Mouse (Mus musculus) left cerebral cortex, postnatal 14 days (tissue): ENCODE results near the gene Gm10192. TPM values are rescaled to one million over a fixed set of nuclear protein-coding genes. Genes with fewer than 3 reads are reported as not detected.
A peak's percentile ranks its signal among the peaks of the same experiment; 100 is the strongest.
"Not testable (repeated sequence)": the region's sequence is repeated elsewhere in the genome, so short reads cannot be mapped to it uniquely, and the experiment has no call there.

Experiments used
- DNase-seq, 2 experiments: peaks; one replicate each; pipeline ENCODE4 v3.0.0; 2021 to 2022; ENCODE audit warnings: low spot score in 2 of 2, mixed read lengths in 1 of 2
- intact Hi-C: fragments of 180-260 bp; cut with DNase I; formaldehyde crosslinking; loops from one replicate; pipeline ENCODE4 v1.15.1; 2025
- long read RNA-seq, 2 experiments: library from polyadenylated mRNA; stranded (forward); transcript quantifications; one replicate each; pipeline ENCODE4 v2.0.0; 2021
- total RNA-seq, 2 experiments: library from RNA; stranded (reverse); gene quantifications; 2 replicates each; pipeline ENCODE4 v1.2.3; 2021

Gm10192 gene
- not detected for total RNA-seq
- long read RNA-seq, experiment 1, result 0 reads
- long read RNA-seq, experiment 2, result 0 reads

DNA sequence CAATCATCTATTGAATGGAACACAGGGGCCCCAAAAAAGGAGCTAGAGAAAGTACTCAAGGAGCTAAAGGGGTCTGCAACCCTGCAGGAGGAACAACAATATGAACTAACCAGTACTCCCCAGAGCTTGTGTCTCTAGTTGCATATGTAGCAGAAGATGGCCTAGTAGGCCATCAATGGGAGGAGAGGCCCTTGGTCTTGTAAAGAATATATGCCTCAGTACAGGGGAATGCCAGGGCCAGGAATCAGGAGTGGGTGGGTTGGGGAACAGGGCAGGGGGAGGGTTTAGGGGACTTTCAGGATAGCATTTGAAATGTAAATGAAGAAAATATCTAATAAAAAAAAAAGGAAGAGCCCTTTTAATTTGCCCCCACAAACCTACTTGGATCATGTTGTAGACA, at the start of gene Gm10192:
TSS of gene Gm10192 (minus strand) at position 101 of the 400 bp plus-strand sequence.
- intact Hi-C loops, DNase-seq: not testable (repeated sequence)

DNA sequence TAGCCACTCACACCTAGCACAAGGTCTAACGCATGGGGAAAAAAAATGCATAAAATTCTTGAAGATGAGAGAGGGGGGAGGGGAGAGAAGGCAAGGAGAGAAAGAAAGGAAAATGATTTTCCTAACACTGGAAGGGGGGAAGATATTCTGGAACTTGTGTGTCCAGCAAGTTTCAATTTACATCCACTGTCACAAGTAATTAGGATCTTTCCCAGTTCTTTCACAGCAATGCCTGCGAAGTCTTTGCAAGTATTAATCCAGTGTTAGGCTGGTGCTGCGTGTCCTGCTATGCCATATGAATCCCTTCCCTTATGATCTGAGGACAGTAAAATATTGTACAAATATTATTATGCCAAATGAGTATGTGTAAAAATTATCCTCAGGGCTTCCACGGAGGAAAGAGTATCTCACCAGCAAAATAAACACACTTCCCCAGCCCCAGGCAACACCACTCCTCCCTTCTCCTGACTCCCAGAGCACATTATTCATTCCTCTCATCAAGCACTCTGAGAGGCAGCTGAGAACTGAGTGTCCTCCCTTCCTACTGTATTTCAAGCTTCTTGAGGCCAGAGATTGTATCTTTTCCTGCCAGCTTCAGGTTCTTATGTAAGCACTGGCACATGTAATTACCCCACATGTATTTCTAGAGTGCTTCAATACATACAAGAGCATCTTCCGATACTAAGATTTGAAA, 47.6 kb upstream of the Gm10192 start:
- no peak for DNase-seq
- intact Hi-C loops, result no loop called here

DNA sequence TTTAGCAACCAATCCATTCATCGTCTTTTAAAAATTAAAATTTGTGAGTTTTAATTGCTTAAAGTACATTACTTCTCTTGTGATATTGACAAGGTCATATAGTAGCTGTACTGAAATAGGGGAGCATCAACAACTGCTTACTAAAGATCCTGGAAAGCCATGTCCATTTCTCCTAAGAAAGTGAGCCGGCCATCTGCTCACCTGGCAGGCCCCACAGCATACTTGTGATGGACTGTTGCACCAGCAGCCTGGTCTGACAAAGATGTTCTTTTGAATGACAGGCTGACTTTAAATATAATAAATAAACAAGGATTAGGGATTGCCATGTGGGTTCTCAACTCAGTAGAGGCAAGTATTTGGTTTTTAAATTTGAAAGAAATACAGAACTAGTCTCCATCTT, 36.7 kb upstream of the Gm10192 start:
- intact Hi-C loops, result no loop called here
- DNase-seq, result no peak

DNA sequence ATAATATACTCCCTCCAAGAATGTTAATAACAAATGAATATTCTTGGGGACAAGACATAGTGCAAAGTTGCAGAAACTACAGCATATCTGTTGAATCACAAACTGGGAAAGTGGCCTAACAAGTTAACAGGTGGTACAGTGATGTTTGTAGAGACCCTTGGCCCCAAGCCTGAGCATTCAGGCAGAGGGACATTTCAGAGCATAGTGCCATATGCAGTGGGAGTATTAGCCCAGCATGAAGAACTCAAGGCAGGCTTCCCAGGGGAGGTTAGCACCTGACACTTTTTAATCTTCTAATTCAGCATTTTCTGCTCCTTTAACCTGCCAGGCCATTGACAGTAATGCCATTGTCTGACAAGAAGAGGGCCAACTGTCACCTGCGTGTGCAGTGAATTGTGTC, 34.9 kb upstream of the Gm10192 start:
- DNase-seq, result no peak
- intact Hi-C loops, result no loop called here

DNA sequence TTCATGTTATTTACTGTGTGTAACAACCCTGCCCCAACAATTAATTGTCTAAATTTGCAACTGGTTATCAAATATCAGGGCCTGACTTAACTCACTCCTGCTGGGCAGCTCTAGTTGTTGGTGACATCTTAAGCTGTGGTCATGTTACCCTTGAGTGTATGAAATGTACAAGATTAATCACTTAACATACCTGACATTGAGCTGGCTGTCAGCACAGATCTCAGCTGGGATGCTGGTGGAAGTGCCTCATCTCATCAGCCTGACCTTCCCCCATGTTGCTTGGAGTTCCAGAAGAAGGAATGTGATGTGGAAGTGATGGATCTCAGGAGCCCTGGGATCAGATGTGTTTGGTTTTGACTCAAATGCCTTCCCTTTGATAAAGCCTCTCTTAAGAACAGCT, 29.5 kb upstream of the Gm10192 start:
- intact Hi-C loops, result no loop called here
- no peak for DNase-seq

DNA sequence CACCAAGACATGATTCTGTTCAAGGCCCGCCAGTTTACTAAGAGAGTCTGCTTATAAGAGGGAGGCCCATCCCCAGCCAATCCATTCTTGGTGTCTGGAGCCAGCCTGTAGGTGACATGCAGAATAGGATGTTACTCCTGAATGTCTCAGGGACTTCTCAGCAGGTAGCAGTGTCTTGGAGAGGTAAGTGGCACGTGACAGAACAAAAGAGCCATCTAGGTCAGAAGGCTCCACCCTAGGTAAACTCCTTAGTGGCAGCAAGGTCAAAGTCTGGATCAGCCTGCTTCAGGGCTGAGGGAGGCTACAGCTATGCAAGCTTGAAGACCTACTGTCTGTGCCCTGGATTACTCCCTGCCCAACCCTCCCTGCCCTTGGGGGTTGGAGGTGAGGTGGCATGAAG, 20.0 kb upstream of the Gm10192 start:
- DNase-seq, intact Hi-C loops: not testable (repeated sequence)

DNA sequence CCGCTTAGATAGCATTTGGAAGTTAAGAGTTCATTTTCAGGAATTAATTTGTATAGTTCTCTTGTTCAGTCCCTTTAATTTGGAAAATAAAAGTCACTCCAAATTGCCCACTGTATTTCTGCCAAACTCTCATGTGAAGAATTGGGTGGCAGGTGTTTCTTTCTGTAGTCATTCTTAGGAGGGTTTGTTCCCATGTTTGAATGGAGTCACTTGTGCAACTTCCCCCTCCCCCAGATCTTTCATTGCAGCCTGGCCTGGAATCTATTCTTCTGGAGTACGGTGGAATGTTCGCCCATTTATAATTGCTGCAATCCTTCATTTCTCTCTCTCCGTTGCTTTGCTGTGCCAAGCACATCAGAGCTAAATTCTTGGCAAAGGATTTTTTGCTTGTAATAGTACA, 10.2 kb upstream of the Gm10192 start:
- intact Hi-C loops, result no loop called here
- DNase-seq, result peak; percentile 4 to 50

DNA sequence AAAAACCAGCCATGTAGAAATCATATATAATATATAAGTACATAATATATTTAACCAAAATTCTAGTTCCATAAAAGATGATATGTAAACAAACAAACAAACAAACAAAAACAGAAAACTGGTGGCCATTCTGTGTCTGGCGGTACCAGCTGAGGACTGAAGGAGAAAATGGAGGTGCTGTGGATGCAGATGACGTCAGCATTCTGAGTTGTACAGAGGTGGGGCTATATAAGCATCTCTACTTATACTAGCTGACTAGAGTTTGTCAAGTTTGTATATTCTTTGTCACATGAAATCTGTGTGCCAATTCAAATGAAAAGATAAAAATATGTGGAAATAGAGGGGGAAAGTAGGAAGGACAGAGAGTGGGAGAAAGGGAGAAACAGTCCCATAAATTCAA, 9.6 kb upstream of the Gm10192 start:
- no peak for DNase-seq
- intact Hi-C loops, result no loop called here

DNA sequence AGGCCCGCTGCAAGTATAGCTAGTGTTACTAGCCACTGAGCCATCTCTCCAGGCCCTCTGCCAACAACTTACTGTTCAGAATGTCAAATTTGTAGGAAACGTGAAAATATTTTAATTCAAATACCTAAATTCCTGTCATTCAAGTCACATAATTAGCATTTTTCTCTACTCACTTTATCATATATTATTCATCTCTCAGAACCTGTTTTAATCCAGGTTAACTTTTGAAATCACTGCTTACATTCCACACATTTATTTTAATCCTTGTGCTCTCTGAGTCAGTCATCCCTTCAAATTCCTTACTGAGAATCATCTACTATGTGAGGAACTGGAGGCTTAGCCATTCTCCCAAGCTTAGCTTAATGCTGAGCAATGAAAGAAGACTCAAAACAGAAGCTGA, 2.6 kb downstream of the Gm10192 start:
- intact Hi-C loops, result no loop called here
- DNase-seq, result no peak

DNA sequence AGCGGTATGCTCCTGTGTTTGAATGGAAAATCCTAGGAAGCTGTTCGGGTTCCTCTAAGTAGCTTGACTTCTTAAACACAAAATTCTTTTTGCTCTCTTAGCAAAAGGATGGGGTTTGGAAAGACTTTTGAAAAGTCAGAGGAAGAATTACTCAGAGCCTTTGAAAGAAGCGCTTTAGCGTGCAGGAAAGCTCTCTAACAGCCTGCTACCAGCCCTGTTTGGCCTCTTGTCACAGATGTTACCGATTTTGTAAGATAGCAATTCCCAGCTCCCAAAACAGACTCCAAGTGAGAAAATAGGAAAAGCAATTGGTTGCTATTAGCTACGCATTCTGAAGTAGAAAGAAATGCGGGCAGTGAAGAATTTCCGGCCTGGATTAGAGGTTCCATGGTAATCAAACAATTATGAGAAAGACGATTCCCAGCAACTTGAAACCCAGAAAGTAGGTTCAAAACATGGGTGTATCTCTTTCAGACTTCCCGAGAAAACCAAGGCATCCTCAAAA, 26.1 kb downstream of the Gm10192 start:
- intact Hi-C loops, result no loop called here
- peak in 1 of 2 experiments; percentile 3 for DNase-seq

DNA sequence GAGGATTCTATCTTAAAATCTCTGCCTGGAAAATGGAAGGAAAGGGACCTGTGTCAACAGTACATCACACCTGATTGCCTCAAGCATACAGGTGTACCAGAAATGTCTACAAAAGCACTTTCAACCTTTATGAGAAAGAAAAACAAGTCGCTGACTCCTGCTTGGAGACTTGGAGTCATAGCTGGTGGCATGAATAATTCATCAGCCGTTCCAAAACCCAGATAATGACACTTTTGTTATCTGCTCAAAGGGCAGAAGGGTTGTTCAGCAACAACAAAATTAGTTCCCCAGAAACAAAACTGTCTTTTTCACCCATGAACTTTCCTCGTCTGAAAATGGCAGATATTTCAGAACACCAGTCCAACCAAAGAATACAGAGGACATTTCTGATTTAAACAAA, 26.9 kb downstream of the Gm10192 start:
- DNase-seq, result no peak
- intact Hi-C loops, result no loop called here

DNA sequence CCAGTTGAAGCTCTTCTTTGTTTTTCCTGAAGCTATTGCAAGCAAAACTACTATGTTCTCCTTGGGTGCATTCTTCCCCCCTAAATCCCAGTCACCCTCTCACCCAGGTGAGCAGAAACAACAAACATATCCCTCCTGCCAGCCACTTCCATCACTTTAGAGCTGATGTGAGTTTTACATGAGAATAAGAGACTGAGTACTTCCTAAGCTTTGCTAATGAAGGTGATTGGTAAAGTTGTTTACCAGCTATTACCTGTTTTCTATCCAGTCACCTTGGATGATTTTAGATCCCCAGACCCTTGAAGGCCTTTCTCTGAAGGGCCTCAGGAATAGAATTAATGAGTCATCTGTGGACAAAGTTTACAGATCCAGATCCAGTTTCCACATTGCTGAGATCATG, 29.4 kb downstream of the Gm10192 start:
- intact Hi-C loops, result no loop called here
- no peak for DNase-seq

DNA sequence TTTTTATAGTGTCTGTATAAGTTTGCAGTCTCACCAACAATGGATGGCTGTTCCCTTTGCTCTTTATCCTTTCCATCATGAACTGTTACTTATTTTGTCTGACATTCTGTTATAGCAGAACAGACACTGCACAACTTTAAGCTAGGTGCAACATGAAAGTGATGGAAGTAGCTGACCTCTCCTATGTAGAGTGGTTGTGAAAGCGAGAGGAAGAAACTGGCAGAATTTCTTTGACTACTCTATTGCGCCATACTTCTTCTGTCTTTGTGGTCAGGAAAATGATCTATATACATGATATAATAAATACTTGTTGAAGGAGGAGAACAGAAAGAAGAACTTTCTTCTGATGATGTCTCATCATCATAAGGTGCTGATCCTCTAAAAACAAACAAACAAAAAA, 40.5 kb downstream of the Gm10192 start:
- intact Hi-C loops, result no loop called here
- DNase-seq, result no peak
